Comparison of ENCODE assay signal across 8 mouse cellular contexts in genomic region chr11:20445903-20446264, GRCm38 (mm10).
A peak's percentile ranks its signal among the peaks of the same experiment; 100 is the strongest.
DNase-seq lines count a peak whose midpoint lies in the region; ATAC-seq and TF ChIP-seq lines count a peak whose summit lies in the region.

No protein-coding gene starts in this region.

- WGBS in forebrain, embryonic 13.5 days: 2% methylated on average over 6 of the region's 6 CpGs

- H3K4me1 ChIP-seq in G1E (ENCODE audit: insufficient read depth, low read depth, low read length): no peaks in the 10 kb centered on the region; the same call in 1 of the 2 replicates
- H3K4me1 ChIP-seq in forebrain, embryonic 13.5 days: peaks cover 12% of the 10 kb centered on the region

- H3K36me3 ChIP-seq in G1E (replicated peaks): no peaks in the 10 kb centered on the region
- H3K36me3 ChIP-seq in forebrain, embryonic 13.5 days (ENCODE audit: poor library complexity, severe bottlenecking): no peaks in the 10 kb centered on the region

- H3K27me3 ChIP-seq in G1E (ENCODE audit: insufficient read depth, low read length): peaks cover 20% of the 10 kb centered on the region
- no peaks in the 10 kb centered on the region for H3K27me3 ChIP-seq in forebrain, embryonic 13.5 days

- H3K27ac ChIP-seq in forebrain, embryonic 13.5 days: no peak overlapping the region

- H3K4me3 ChIP-seq in G1E (ENCODE audit: low read depth, low read length): no peak overlapping the region
- peak overlapping the region; percentile 29 for H3K4me3 ChIP-seq in forebrain, embryonic 13.5 days

- peaks cover 8% of the 10 kb centered on the region for H3K9me3 ChIP-seq in G1E (replicated peaks)
- H3K9me3 ChIP-seq in forebrain, embryonic 13.5 days (replicated peaks): peaks cover 8% of the 10 kb centered on the region; the same call in 1 of the 2 replicates

- H3K9ac ChIP-seq in forebrain, embryonic 13.5 days: peak overlapping the region; percentile 53

- TF ChIP-seq CTCF in G1E (IDR thresholded peaks at IDR 0.05; ENCODE audit: low read depth, low read length): peak; percentile 72

- peak; percentile 40 for DNase-seq in G1E (ENCODE audit: low spot score)
- DNase-seq in c-Kit-positive CD71-positive TER-119-positive erythroid progenitor cells, embryonic 14.5 days (ENCODE audit: low spot score): peak; percentile 42
- peak; percentile 82 for DNase-seq in heart, postnatal 4 days
- peak; percentile 80 to 83 for DNase-seq in layer of hippocampus, postnatal 10 days (ENCODE audit: low spot score in 2 of 2)
- DNase-seq in lung, postnatal 25 days (ENCODE audit: low spot score): peak; percentile 56
- DNase-seq in retina, adult 2 months (ENCODE audit: low read depth, low spot score): peak; percentile 46
- DNase-seq in thymus, postnatal 25 days: peak; percentile 73

- no peak for ATAC-seq in G1E (ENCODE audit: extremely low read depth, insufficient number of reproducible peaks, low FRiP score, poor library complexity, severe bottlenecking)
- peak; percentile 88 for ATAC-seq in forebrain, embryonic 13.5 days

- H3K4me2 ChIP-seq in forebrain, embryonic 13.5 days: peak overlapping the region; percentile 59
